Mouse (Mus musculus) urinary bladder, postnatal 36 days (tissue): Measurements from ENCODE around the gene Gng7.

Source experiments
- DNase-seq, 2 experiments: peaks; one replicate each; pipeline ENCODE4 v3.0.0; 2022; ENCODE audit warnings: low spot score in 2 of 2, mixed read lengths in 1 of 2

Gene Gng7

GRCm38 (mm10) chr10:80901409-80902272 is 113.1 kb downstream of the Gng7 start:
- no peak for DNase-seq

- DNase-seq: peak; percentile 94 to 98
Observed at GRCm38 (mm10) chr10:80900318-80901247, 114.2 kb downstream of the Gng7 start, which contains the start of gene Timm13. Gene Timm13, minus strand, starts transcription at chr10:80900969.

DNA sequence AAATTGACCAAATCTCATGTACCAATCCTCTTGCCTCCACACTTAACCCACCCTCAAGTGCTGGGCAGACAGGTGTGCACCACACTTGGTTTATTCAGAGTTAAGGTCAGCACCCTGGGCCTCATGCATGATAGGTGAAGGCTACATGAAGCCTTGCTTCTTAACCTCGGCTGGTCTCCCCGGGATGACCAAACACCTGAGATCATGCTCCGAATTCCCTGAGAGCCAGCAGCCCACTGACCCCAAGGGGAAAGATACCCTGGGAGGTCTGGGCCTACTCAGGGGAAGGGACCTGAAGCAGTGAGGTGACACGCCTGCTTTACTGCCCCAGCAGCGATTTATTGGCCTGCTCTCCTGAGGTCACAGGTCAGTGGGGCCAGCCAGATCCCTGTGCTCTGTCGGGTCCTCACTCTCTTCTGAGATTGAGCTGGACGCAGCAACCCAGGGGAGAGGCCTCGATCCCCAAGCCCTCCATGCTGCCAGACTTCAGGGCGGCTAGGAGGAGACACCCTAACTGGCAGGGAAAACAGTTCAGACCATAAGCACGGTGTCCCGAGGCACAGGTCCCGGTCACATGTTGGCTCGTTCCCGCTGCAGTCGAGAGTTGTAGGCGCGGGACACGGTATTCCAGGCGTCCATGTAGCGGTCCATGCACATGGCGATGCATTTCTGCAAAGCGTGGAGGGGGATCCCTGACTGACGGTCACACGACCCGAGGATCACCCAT is 115.0 kb downstream of the Gng7 start:
- DNase-seq: no peak

GRCm38 (mm10) chr10:80899074-80899473 is 115.7 kb downstream of the Gng7 start:
- no peak for DNase-seq
